Mouse (Mus musculus) left cerebral cortex, adult 2 months (tissue): ENCODE data around the gene Nelfb. TPM values are rescaled to one million over a fixed set of nuclear protein-coding genes. Genes with fewer than 3 reads are reported as not detected.
A peak's percentile ranks its signal among the peaks of the same experiment; 100 is the strongest.

Experiments
- DNase-seq, 2 experiments: peaks; one replicate each; pipeline ENCODE4 v3.0.0; 2021 to 2022; ENCODE audit warnings: low spot score in 2 of 2, mixed read lengths in 1 of 2; ENCODE audit errors: extremely low spot score in 1 of 2
- H3K27ac ChIP-seq: fragments of 200-600 bp; 2 replicates; pipeline ENCODE4 v1.8.1; 2022
- H3K4me3 ChIP-seq: fragments of 200-600 bp; 2 replicates; pipeline ENCODE4 v1.8.1; 2022
- CTCF ChIP-seq: fragments of 200-600 bp; IDR thresholded peaks from 2 replicates; pipeline ENCODE4 v1.8.1; 2022; ENCODE audit warnings: antibody characterized with exemption, mild to moderate bottlenecking, moderate library complexity
- intact Hi-C: fragments of 180-260 bp; cut with DNase I; formaldehyde crosslinking; loops from one replicate; pipeline ENCODE4 v1.15.1; 2025
- total RNA-seq, 2 experiments: library from RNA; stranded (reverse); gene quantifications; 2 replicates each; pipeline ENCODE4 v1.2.3; 2021

Gene Nelfb
- total RNA-seq, 2 experiments from 2014 or later, result 53.4 to 64.3 TPM

GRCm38 (mm10) chr2:25170326-25171100, 40.8 kb downstream of the Nelfb start:
- Histone ChIP-seq H3K4me3 (no peak overlapping the region), H3K27ac (no peak overlapping the region)
- intact Hi-C loops, result no loop called here
- no peak for DNase-seq
- no peak for TF ChIP-seq CTCF

GRCm38 (mm10) chr2:25169778-25170177, 41.5 kb downstream of the Nelfb start:
- intact Hi-C loops, result no loop called here

GRCm38 (mm10) chr2:25168665-25168978, 42.7 kb downstream of the Nelfb start:
- Histone ChIP-seq H3K27ac (peak overlapping the region; percentile 75), H3K4me3 (peak overlapping the region; percentile 51)
- intact Hi-C loops, result no loop called here
- no peak for DNase-seq
- TF ChIP-seq CTCF, result no peak

More at GRCm38 (mm10) chr2:25169778-25170177, 41.5 kb downstream of the Nelfb start:
- H3K27ac ChIP-seq, result no peak overlapping the region
- no peak for TF ChIP-seq CTCF
- no peak overlapping the region for H3K4me3 ChIP-seq
- DNase-seq, result no peak

GRCm38 (mm10) chr2:25167919-25168664, 43.2 kb downstream of the Nelfb start:
- peak in 1 of 2 experiments; percentile 48 for DNase-seq
- intact Hi-C loops, result no loop called here
- no peak for TF ChIP-seq CTCF
- peak overlapping the region; percentile 51 for H3K4me3 ChIP-seq
- H3K27ac ChIP-seq, result peak overlapping the region; percentile 75

- Histone ChIP-seq H3K4me3 (peak overlapping the region; percentile 51), H3K27ac (peak overlapping the region; percentile 75)
- DNase-seq, result no peak
- TF ChIP-seq CTCF, result no peak
- intact Hi-C loops, result no loop called here
These were observed 43.8 kb downstream of the Nelfb start for GRCm38 (mm10) chr2:25167481-25167880.

- no peak overlapping the region for H3K27ac ChIP-seq
- TF ChIP-seq CTCF, result peak; percentile 66
- no peak for DNase-seq
- H3K4me3 ChIP-seq, result no peak overlapping the region
- intact Hi-C loops, result loop anchor here (2.0 kb wide), 1 partner anchor 59 kb away; no protein-coding TSS in a partner anchor
These were observed 53.6 kb downstream of the Nelfb start for GRCm38 (mm10) chr2:25157655-25158054.

GRCm38 (mm10) chr2:25156990-25157389, 54.3 kb downstream of the Nelfb start:
- no peak overlapping the region for H3K27ac ChIP-seq
- DNase-seq, result no peak
- H3K4me3 ChIP-seq, result no peak overlapping the region
- intact Hi-C loops, result loop anchor here (2.0 kb wide), 1 partner anchor 58 kb away; no protein-coding TSS in a partner anchor
- TF ChIP-seq CTCF, result peak; percentile 51

- TF ChIP-seq CTCF, result no peak
- no peak overlapping the region for H3K4me3 ChIP-seq
- no peak overlapping the region for H3K27ac ChIP-seq
- DNase-seq, result no peak
- intact Hi-C loops, result loop anchor here (2.0 kb wide), 1 partner anchor 57 kb away; no protein-coding TSS in a partner anchor
These were observed 55.1 kb downstream of the Nelfb start for GRCm38 (mm10) chr2:25156177-25156576.

- H3K27ac ChIP-seq, result no peak overlapping the region
- intact Hi-C loops, result no loop called here
- DNase-seq, result no peak
- H3K4me3 ChIP-seq, result no peak overlapping the region
- TF ChIP-seq CTCF, result no peak
These were observed 59.9 kb downstream of the Nelfb start for GRCm38 (mm10) chr2:25151280-25151956.

Other genes with a start within 250 kb of the Nelfb start
- gene Dph7, start 249.1 kb downstream of the Nelfb start, total RNA-seq, result 10 to 100 TPM; 29.7 to 32.4 TPM
- 10 to 100 TPM; 70.3 to 76.3 TPM for gene Mrpl41, start 236.4 kb downstream of the Nelfb start, total RNA-seq
- 10 to 100 TPM; 22.0 to 22.2 TPM for gene Pnpla7, start 235.5 kb downstream of the Nelfb start, total RNA-seq
- gene Nsmf, start 157.1 kb downstream of the Nelfb start, total RNA-seq, result 100 to 1,000 TPM; 442 to 471 TPM
- gene Entpd8, start 131.2 kb downstream of the Nelfb start, total RNA-seq, result not detected
- gene Noxa1, start 116.3 kb downstream of the Nelfb start, total RNA-seq, result not detected
- 10 to 100 TPM; 20.2 to 21.7 TPM for gene Nrarp, start 30.7 kb downstream of the Nelfb start, total RNA-seq
- gene Tor4a, start 14.6 kb downstream of the Nelfb start, total RNA-seq, result 1 to 10 TPM; 2.0 to 2.2 TPM
- gene Stpg3, start 3.1 kb upstream of the Nelfb start, total RNA-seq, result not detected
- not detected for gene Fam166a, start 7.3 kb upstream of the Nelfb start, total RNA-seq
- 100 to 1,000 TPM; 317 to 329 TPM for gene Tubb4b, start 13.2 kb upstream of the Nelfb start, total RNA-seq
- gene Slc34a3, start 22.9 kb upstream of the Nelfb start, total RNA-seq, result not detected
- gene Rnf224, start 25.3 kb upstream of the Nelfb start, total RNA-seq, result not detected
- gene Rnf208, start 30.8 kb upstream of the Nelfb start, total RNA-seq, result 100 to 1,000 TPM; 249 to 270 TPM
- not detected for gene Cysrt1, start 31.0 kb upstream of the Nelfb start, total RNA-seq
- 1 to 10 TPM; 1.4 to 2.7 TPM for gene AL732309.1, start 35.4 kb upstream of the Nelfb start, total RNA-seq
- 10 to 100 TPM; 35.6 to 41.6 TPM for gene Tmem203, start 44.0 kb upstream of the Nelfb start, total RNA-seq
- 10 to 100 TPM; 20.9 to 21.8 TPM for gene Tprn, start 51.1 kb upstream of the Nelfb start, total RNA-seq
- gene Ssna1, start 60.9 kb upstream of the Nelfb start, total RNA-seq, result 10 to 100 TPM; 65.6 to 65.9 TPM
- gene Anapc2, start 61.0 kb upstream of the Nelfb start, total RNA-seq, result 10 to 100 TPM; 87.1 to 90.3 TPM
- gene Tmem210, start 76.7 kb upstream of the Nelfb start, total RNA-seq, result not detected
- not detected for gene Lrrc26, start 78.4 kb upstream of the Nelfb start, total RNA-seq
- 100 to 1,000 TPM; 452 to 457 TPM for gene Grin1, start 107.7 kb upstream of the Nelfb start, total RNA-seq
- gene Man1b1, start 120.8 kb upstream of the Nelfb start, total RNA-seq, result 10 to 100 TPM; 56.0 to 62.4 TPM
- gene Dpp7, start 144.9 kb upstream of the Nelfb start, total RNA-seq, result 10 to 100 TPM; 32.2 to 33.9 TPM
- gene Uap1l1, start 154.2 kb upstream of the Nelfb start, total RNA-seq, result 10 to 100 TPM; 15.8 to 24.9 TPM
- 1 to 10 TPM; 2.1 to 2.7 TPM for gene Sapcd2, start 160.8 kb upstream of the Nelfb start, total RNA-seq
- 10 to 100 TPM; 11.5 to 13.1 TPM for gene Entpd2, start 184.4 kb upstream of the Nelfb start, total RNA-seq
- 100 to 1,000 TPM; 337 to 366 TPM for gene Npdc1, start 187.9 kb upstream of the Nelfb start, total RNA-seq
- gene Fut7, start 211.8 kb upstream of the Nelfb start, total RNA-seq, result under 1 TPM in 1 of 2 experiments, not detected in 1; 0.43 TPM
- gene Abca2, start 217.2 kb upstream of the Nelfb start, total RNA-seq, result 100 to 1,000 TPM; 160 to 168 TPM
- not detected for gene Clic3, start 245.3 kb upstream of the Nelfb start, total RNA-seq
- 10 to 100 TPM; 65.9 to 75.3 TPM for gene Paxx, start 249.6 kb upstream of the Nelfb start, total RNA-seq